Mouse (Mus musculus): Measurements from ENCODE around the gene Ppfibp2. TPM values are rescaled to one million over a fixed set of nuclear protein-coding genes. Genes with fewer than 3 reads are reported as not detected.

The Ppfibp2 gene
- 20.9 and 24.8 TPM in 2 replicates for total RNA-seq (2014; rRNA removed)
- 9.6 and 9.9 TPM in 2 replicates for polyA plus RNA-seq (2012; rRNA removed)

DNA sequence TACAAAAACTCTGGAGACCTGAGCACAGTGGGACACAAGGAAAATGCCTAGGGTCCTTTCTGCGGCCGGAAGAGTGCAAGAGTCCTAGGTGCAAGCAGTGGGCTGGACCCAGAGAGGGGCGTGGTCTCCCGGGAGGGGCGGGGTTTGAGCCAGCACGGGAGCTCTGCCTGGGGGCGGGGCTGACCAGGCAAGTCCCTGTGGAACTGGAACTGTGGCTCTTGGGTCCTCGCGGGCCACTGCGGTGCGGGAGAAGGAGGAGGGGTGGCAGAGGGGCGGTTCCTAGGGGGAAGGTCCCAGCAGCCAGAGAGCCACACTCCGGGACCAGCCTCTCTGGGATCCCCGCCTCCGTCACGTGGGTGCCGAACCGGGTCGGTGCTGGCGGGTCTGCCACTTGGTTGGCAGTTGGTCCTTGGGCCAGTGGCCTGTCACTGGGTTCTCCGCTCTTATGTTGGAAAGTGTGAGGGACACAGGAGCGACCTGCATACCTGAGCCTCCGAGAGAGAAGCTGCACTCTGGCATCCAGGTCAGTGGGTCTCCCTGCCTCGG is at the start of gene Ppfibp2:
Ppfibp2 (plus strand) TSS at position 351 of the 546 bp plus-strand sequence.
- peak; percentile 96 for DNase-seq (ENCODE audit: extremely low read depth, low read depth, low spot score)
- TF ChIP-seq CTCF (IDR thresholded peaks at IDR 0.05; ENCODE audit: low read depth, low read length) (no peak), POLR2A (IDR thresholded peaks at IDR 0.05; ENCODE audit: extremely low read depth, insufficient read depth, low read length) (peak; percentile 93)
- Histone ChIP-seq H3K27me3 (ENCODE audit: control insufficient read depth, insufficient read depth, low read length) (no peaks in the 10 kb centered on the region), H3K9ac (ENCODE audit: low read depth, low read length) (peak within 1 kb of the TSS; percentile 77), H3K79me2 (ENCODE audit: control insufficient read depth, insufficient read depth, low read length) (peaks cover 24% of the 10 kb centered on the region; the same call in 1 of the 2 replicates), H3K36me3 (ENCODE audit: control insufficient read depth, insufficient read depth, low read length) (peaks cover 4% of the 10 kb centered on the region), H3K4me1 (ENCODE audit: control insufficient read depth, insufficient read depth, low read length) (peaks cover 9% of the 10 kb centered on the region), H3K27ac (replicated peaks; ENCODE audit: insufficient read depth, low read depth, low read length) (peak within 1 kb of the TSS; percentile 89), H3K4me3 (ENCODE audit: insufficient read depth, low read depth, low read length) (peak within 1 kb of the TSS; percentile 66)
- WGBS = under 1% methylated on average over 23 of the region's 24 CpGs

GRCm38 (mm10) chr7:107547872-107548271 is 47.1 kb upstream of the Ppfibp2 start:
- Histone ChIP-seq H3K36me3 (ENCODE audit: control insufficient read depth, insufficient read depth, low read length) (no peaks in the 10 kb centered on the region), H3K4me3 (ENCODE audit: insufficient read depth, low read depth, low read length) (no peak overlapping the region), H3K27me3 (ENCODE audit: control insufficient read depth, insufficient read depth, low read length) (no peaks in the 10 kb centered on the region), H3K79me2 (ENCODE audit: control insufficient read depth, insufficient read depth, low read length) (no peaks in the 10 kb centered on the region), H3K4me1 (ENCODE audit: control insufficient read depth, insufficient read depth, low read length) (no peaks in the 10 kb centered on the region), H3K27ac (replicated peaks; ENCODE audit: insufficient read depth, low read depth, low read length) (no peak overlapping the region), H3K9ac (ENCODE audit: low read depth, low read length) (no peak overlapping the region)
- no peak for DNase-seq (ENCODE audit: extremely low read depth, low read depth, low spot score)
- no peak for TF ChIP-seq CTCF (IDR thresholded peaks at IDR 0.05; ENCODE audit: low read depth, low read length)
- TF ChIP-seq POLR2A (IDR thresholded peaks at IDR 0.05; ENCODE audit: extremely low read depth, insufficient read depth, low read length) = no peak
- WGBS = 95% methylated on average over 3 of the region's 3 CpGs

DNA sequence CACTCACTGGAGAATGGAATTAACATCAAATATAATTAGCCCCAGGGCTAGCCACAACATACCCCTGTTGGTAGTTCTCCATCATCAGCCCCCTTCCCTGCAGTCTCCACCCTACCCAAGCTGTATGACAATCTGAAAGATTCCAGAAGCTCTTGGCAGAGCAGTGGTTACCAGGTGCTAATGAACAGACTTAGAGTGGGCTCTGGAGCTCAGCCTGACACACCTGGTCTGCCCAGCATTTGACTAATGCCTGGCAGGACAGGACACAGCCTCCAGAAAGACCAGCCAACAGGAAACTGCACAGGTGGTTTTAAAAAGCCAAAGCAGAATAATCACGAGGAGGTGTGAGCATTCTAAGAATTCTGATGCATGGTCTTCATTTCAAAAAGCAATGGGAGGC is 41.5 kb upstream of the Ppfibp2 start:
- H3K27me3 ChIP-seq (ENCODE audit: control insufficient read depth, insufficient read depth, low read length) = no peaks in the 10 kb centered on the region
- H3K4me3 ChIP-seq (ENCODE audit: insufficient read depth, low read depth, low read length) = no peak overlapping the region
- H3K4me1 ChIP-seq (ENCODE audit: control insufficient read depth, insufficient read depth, low read length) = no peaks in the 10 kb centered on the region
- 50% methylated on average over 1 of the region's 1 CpGs for WGBS
- TF ChIP-seq POLR2A (IDR thresholded peaks at IDR 0.05; ENCODE audit: extremely low read depth, insufficient read depth, low read length) (no peak), CTCF (IDR thresholded peaks at IDR 0.05; ENCODE audit: low read depth, low read length) (no peak)
- DNase-seq (ENCODE audit: extremely low read depth, low read depth, low spot score) = no peak
- no peak overlapping the region for H3K27ac ChIP-seq (replicated peaks; ENCODE audit: insufficient read depth, low read depth, low read length)
- H3K79me2 ChIP-seq (ENCODE audit: control insufficient read depth, insufficient read depth, low read length) = no peaks in the 10 kb centered on the region
- H3K36me3 ChIP-seq (ENCODE audit: control insufficient read depth, insufficient read depth, low read length) = no peaks in the 10 kb centered on the region
- no peak overlapping the region for H3K9ac ChIP-seq (ENCODE audit: low read depth, low read length)

DNA sequence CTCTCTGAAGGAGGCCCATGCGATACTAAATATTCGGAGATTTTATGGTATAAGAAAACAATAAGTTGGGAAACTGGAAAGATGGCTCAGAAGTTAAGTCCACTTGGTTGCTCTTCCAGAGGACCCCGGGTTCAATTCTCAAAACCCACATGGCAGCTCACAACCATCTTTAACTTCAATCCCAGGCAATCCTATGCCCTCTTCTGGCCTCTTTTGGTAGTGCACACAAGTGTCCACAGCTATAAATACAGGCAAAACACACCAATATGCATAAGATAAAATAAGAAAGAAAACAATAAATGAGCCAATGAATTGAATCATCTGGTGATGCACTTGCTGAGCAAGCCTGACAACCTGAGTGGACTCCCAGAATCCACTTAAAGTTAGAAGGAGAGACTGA is 39.1 kb upstream of the Ppfibp2 start:
- DNase-seq (ENCODE audit: extremely low read depth, low read depth, low spot score) = no peak

GRCm38 (mm10) chr7:107560675-107561074 is 34.3 kb upstream of the Ppfibp2 start:
- Histone ChIP-seq H3K4me1 (ENCODE audit: control insufficient read depth, insufficient read depth, low read length) (no peaks in the 10 kb centered on the region), H3K36me3 (ENCODE audit: control insufficient read depth, insufficient read depth, low read length) (no peaks in the 10 kb centered on the region), H3K79me2 (ENCODE audit: control insufficient read depth, insufficient read depth, low read length) (no peaks in the 10 kb centered on the region), H3K4me3 (ENCODE audit: insufficient read depth, low read depth, low read length) (no peak overlapping the region), H3K27me3 (ENCODE audit: control insufficient read depth, insufficient read depth, low read length) (no peaks in the 10 kb centered on the region), H3K9ac (ENCODE audit: low read depth, low read length) (no peak overlapping the region), H3K27ac (replicated peaks; ENCODE audit: insufficient read depth, low read depth, low read length) (no peak overlapping the region)
- 45% methylated on average over 2 of the region's 2 CpGs for WGBS
- TF ChIP-seq CTCF (IDR thresholded peaks at IDR 0.05; ENCODE audit: low read depth, low read length) (no peak), POLR2A (IDR thresholded peaks at IDR 0.05; ENCODE audit: extremely low read depth, insufficient read depth, low read length) (no peak)
- peak; percentile 90 for DNase-seq (ENCODE audit: extremely low read depth, low read depth, low spot score)

More for the DNA sequence above, 39.1 kb upstream of the Ppfibp2 start:
- H3K36me3 ChIP-seq (ENCODE audit: control insufficient read depth, insufficient read depth, low read length) = no peaks in the 10 kb centered on the region
- H3K27me3 ChIP-seq (ENCODE audit: control insufficient read depth, insufficient read depth, low read length) = no peaks in the 10 kb centered on the region
- H3K27ac ChIP-seq (replicated peaks; ENCODE audit: insufficient read depth, low read depth, low read length) = no peak overlapping the region
- 94% methylated on average over 3 of the region's 3 CpGs for WGBS
- no peak overlapping the region for H3K9ac ChIP-seq (ENCODE audit: low read depth, low read length)
- no peaks in the 10 kb centered on the region for H3K79me2 ChIP-seq (ENCODE audit: control insufficient read depth, insufficient read depth, low read length)
- H3K4me3 ChIP-seq (ENCODE audit: insufficient read depth, low read depth, low read length) = no peak overlapping the region
- no peaks in the 10 kb centered on the region for H3K4me1 ChIP-seq (ENCODE audit: control insufficient read depth, insufficient read depth, low read length)
- TF ChIP-seq POLR2A (IDR thresholded peaks at IDR 0.05; ENCODE audit: extremely low read depth, insufficient read depth, low read length) = no peak
- no peak for TF ChIP-seq CTCF (IDR thresholded peaks at IDR 0.05; ENCODE audit: low read depth, low read length)

- Histone ChIP-seq H3K36me3 (ENCODE audit: control insufficient read depth, insufficient read depth, low read length) (no peaks in the 10 kb centered on the region), H3K27me3 (ENCODE audit: control insufficient read depth, insufficient read depth, low read length) (no peaks in the 10 kb centered on the region), H3K27ac (replicated peaks; ENCODE audit: insufficient read depth, low read depth, low read length) (no peak overlapping the region), H3K4me1 (ENCODE audit: control insufficient read depth, insufficient read depth, low read length) (no peaks in the 10 kb centered on the region), H3K79me2 (ENCODE audit: control insufficient read depth, insufficient read depth, low read length) (no peaks in the 10 kb centered on the region), H3K4me3 (ENCODE audit: insufficient read depth, low read depth, low read length) (no peak overlapping the region), H3K9ac (ENCODE audit: low read depth, low read length) (no peak overlapping the region)
- no peak for DNase-seq (ENCODE audit: extremely low read depth, low read depth, low spot score)
- TF ChIP-seq CTCF (IDR thresholded peaks at IDR 0.05; ENCODE audit: low read depth, low read length) (no peak), POLR2A (IDR thresholded peaks at IDR 0.05; ENCODE audit: extremely low read depth, insufficient read depth, low read length) (no peak)
- WGBS = 72% methylated on average over 3 of the region's 3 CpGs
Measured at GRCm38 (mm10) chr7:107561584-107561983, 33.4 kb upstream of the Ppfibp2 start.
